Mouse (Mus musculus): ENCODE measurements around the gene Chd6.

Gene Chd6

DNA sequence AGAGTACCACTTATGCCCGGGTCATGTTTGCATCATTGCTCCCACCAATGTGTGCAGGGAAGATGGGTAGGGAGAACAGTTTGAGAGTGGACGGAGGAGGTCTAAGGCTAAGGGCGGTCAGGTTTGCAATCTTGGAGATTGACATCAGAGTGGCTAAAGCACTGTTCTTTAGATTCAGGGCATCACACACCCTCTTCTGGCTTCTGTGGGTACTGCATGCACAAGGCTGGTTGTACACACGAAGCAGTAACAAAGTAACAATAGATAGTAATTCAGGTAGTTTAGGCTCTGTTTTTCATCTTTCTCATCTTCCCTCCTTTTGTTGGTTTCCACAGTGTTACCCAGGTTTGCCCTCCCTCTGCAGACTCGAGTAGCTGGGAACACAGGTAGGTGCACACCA, 177.5 kb downstream of the Chd6 start:
- no peak for DNase-seq (ENCODE audit: low spot score)

DNA sequence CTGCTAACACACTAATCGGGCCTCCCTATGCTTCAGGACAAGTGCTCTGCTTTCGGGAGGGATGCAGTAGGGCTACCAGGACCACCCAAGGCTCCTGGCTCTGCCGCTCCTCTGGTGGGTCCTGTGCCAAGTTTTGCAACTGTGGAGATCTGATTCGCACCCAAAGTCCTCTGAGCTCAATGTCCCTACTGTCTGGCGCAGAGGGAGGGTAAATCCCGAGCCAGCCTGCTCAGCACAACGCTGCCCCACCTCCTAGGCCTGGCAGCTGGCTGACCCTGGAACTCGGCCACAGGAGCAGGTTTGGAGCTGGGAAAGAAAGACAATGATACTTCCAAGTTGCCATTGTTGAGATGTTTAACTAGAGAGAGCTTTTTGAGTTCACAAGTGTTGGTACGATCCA, 183.7 kb downstream of the Chd6 start:
- no peak for DNase-seq (ENCODE audit: low spot score)

DNA sequence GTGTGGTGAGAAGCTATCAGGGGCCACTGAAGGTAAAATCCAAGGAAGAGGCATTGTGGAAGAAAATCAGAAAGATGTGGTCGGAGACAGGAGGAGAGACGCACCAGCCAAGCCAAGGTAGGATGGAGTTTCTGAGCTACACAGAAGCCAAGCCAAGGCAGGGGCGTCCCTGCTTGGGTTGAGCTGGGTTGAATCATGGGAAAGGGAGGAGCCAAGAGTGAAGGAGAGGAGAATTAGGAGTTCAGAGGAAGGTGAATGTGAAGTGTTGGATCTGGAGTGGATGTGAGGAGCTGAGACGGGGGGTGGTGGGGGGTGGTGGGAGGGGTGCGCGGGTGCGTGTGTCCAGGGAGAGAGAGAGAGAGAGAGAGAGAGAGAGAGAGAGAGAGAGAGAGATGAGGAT, 187.6 kb downstream of the Chd6 start:
- no peak for DNase-seq (ENCODE audit: low spot score)

DNA sequence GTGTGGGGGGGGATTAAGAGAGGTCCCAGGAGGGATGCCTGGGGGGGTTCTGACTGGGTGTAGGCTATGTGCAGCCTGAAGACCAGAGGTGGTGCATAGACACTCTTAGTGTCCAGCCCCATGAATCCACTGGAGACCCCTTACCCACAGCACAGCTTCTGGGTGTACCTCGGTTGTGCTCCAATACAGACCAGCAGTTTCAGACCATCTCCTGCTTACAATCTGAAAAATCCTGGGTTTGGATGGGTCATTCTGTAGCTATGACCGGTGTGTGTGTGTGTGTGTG, 190.0 kb downstream of the Chd6 start:
- no peak for DNase-seq (ENCODE audit: low spot score)

DNA sequence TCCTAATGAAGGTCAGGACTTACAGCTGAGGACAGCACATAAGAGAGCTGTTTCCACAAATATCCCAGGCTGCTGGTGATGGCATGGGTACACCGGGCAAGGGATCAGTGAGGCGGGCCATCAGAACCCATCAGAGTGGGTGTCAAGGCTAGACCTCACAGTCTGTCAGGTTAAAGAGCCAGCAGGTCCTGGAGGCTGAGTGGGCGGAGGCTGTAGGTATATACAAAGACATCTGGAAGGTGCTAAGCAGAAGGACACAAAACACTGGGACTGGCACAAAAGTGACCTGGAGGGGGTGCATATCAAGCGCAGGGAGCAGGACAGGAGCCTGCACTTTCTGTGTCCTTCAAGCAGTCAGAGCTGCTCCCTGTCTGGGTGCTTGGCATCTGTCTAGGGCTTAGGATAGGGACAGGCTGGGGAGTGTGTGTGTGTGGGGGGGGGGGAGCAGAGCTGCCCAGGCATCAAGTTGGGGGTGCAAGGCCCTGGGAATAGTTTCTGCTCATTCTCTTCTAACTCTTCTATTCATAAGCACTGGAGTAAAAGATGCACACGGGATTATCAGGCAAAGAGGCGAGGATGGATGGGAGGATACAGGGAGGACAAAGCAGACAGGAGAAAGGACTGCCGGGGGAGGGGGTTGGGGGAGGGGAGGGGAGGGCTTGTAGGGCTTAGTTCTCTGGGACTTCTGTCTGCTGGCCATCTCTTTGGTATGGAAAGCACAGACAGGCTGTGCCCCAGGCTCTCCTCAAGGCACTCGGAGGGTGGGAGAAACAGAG, 190.5 kb downstream of the Chd6 start:
- no peak for DNase-seq (ENCODE audit: low spot score)

DNA sequence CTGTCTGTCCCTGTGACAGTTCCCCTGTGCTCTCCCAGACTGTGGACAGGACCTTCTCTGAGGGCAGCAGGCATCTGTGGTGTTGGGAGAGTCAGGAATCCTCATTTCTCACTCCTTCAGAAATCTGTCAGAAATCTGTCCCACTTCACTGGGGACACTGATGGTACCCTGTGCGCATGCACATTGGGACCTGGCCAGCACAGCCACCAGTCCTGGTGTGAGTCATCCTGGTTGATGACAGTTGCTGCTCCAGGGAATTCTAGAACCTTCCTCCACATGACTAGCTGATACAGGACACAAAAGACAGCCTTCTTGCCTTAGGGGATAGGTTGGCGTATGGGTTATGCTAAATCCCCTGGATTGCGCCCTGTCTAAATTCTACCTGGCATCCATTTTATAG, 191.6 kb downstream of the Chd6 start:
- no peak for DNase-seq (ENCODE audit: low spot score)

DNA sequence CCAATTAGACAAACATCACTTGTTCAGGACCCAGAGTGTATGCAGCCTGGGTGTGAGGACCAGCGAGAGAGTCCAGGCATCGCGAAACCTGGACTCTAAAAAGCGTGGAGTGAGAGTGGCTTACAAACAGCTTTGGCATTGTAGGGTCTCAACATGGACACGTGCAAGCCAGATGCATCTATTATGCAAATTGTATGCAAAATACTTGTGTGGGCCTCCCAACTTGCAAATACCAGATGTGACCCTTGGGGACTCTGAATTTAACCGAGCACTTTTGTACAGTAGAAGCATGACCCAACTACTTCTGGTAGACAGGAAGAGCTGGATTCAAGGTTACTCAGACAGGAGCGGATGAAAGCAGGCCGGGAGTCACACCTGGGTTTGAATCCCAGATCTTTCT, 192.2 kb downstream of the Chd6 start:
- no peak for DNase-seq (ENCODE audit: low spot score)

DNA sequence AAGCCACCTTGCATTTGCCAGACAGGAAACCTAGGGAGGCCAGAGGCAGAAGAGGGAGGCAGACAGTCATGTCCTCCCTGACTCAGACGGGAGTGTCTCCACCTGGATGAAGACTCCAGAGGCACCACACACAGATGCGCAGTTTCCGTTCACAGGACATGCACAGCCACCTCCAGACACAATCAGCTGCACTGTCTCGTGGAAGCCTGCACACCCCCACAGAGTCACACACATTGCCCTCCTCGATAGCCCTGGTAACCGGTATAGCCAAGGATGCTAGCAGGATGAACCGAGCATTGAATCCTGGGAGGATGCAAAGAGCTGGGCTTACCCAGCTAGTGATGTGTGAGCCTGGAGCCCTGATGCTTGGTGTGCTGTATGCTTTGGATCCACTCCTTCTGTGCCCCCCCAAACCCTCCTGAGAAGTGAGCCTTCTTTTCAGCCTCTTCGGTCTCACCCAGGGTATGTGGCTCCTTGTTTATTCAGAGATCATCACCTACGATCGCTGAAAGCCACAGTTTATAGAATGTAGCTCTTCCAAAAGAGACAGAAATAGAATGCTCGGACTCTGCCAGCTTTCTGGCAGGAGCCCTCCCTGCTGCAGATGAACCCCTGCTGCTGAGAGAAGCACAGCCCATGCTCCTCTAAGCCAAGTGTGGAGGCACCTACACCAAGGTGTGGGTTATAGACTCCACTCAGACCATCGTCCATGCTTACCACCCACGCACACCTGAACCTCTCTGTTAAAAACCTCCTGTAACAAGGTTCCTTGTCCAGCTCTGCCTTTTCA, 192.9 kb downstream of the Chd6 start:
- DNase-seq (ENCODE audit: low spot score), result no peak

DNA sequence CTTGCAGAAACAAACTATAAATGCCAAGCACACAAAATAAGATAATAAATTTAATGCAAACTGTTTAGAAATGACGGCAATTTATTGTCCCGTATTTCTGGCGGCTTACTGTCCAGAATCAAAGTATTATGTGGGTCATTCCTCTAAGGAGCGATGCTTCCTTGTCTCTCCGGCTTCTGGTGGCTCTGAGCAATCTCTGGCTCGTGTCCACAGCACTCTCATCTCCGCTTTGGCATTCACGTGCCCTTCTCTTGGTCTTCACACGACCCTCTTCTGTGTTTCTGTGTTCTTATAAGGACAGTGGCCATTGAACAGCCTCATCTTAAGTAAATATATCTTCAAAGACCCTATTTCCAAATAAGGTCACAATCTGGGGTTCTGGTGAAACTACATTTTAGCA, 194.2 kb downstream of the Chd6 start:
- no peak for DNase-seq (ENCODE audit: low spot score)

DNA sequence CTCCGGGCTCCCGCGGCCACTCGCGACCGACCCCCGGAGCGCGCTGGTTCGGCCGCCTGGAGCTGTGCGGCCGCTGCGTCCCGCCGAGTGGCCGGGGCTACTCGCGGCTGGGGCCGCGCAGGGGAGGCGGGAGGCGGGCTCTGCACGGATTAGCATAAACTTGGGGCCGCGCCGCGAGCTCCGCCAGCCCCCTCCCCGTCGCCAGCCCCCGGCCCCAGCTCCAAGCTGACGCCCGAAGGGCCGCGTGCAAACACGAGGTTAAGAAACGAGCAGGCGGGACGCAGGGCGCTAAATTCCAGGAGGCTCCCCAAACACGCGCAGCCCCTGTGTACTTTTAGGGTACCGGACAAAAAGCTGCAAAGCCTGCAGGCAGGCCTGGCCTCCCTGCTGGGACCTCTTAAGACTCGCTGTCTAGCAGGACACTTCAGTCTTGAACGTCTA, 196.6 kb downstream of the Chd6 start, which contains the start of gene Emilin3:
TSS of gene Emilin3 (minus strand) at position 98 of the 441 bp plus-strand sequence.
- no peak for DNase-seq (ENCODE audit: low spot score)

DNA sequence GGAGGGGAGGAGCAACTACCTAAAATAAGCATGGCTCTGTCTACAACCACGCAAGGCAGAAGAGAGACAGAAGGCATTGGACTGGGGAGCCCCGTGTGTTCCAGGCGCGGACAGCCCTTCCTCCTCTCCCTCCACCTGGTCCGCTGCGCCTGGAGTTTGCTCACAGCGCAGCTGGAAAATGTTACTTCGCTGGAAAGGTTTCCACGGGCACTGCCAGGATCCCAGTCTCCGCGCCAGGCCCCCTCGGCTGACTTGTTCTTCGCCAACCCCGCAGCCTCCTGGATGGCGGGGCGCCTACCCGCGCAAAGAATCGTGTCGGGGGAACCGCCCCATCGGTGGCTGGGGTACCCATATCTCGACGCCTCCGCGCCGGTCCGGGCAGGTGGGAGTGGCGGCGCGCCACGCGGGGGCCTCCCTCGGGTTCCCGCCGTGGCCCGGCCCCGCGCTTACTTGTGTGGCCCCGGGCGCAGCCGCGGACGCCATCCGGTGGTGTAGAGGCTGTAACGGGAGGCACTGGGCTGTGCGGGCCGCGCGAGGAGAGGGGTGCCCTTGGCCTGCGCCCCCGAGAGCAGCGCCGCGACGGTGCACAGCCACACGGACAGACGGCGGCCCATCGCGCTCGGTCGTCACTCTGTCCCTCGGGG, 197.2 kb downstream of the Chd6 start:
- no peak for DNase-seq (ENCODE audit: low spot score)

DNA sequence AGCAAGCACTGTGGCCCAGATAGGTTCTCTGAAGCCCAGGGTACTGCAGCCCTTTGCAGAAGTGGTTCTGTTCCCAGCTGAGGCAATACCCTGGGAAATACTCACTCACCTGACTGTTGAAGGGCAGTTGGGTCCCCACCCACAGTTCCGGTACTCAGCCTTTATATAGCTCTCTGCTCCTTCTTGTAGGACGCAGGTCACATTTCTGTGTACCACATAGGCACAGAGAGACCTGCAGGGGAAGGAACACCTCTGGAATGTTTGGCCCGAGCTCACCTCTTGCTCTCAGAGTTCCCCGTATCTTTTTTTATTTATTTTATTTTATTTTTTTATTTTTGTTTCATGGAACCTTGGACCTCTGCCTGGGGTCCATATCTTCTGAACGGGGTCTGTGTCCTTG, 198.2 kb downstream of the Chd6 start:
- no peak for DNase-seq (ENCODE audit: low spot score)

DNA sequence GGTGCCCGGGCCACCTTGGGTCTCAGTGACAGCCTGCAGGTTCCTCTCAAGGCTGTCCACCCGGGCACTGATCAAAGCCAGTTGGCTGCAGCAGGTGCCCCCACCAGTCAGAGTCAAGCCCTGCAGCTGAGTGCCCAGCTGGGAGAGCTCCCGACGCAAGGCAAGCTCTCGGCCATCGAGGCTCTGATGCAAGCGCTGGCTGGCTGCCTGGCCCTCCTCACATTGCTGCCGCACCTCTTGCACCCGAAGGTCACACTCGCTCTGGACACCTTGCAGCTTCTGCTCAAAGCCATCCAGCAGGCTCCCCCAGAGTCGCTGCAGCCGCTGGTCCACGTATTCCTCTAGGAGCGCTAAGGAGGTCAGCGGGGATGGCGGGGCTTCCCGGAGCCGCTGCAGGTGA, 200.3 kb downstream of the Chd6 start:
- DNase-seq (ENCODE audit: low spot score), result no peak

DNA sequence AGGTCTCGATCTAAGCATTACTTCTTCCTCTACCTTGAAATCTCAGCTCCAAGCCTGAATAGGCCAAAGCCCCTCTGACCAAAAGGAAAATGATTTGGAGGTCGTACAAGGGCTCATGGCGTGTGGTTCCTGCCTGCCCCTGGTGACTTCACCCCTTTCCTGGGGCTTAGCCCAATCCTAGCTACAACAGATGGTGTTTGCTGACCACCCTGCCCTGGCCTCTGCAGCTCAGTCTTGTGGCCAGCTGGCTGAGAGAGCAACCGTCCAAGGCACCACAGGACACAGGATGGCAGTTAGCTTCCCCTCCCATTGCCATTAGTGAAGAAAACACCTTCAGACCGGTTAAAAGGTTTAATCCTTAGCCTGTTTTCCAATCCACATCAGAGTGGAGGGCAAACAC, 202.8 kb downstream of the Chd6 start:
- DNase-seq (ENCODE audit: low spot score), result no peak

DNA sequence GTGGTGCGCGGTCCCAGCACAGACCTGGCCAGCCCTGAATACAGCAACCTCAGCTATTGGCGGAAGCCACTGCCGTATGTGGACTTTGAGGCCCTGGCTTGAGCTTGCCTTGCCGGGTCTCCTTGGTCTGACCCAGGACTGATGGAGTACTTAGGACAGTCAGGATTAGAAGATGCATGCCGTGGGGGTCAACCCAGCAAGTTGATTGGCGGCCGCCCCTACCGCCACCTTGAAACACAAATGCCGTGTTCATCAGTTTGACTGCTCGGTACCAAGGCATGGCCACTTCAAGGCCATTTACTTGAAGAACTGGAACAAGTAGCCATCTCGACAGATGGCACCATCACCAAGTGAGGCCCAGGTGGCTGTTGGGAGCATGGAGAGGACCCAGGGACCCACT, 203.6 kb downstream of the Chd6 start:
- no peak for DNase-seq (ENCODE audit: low spot score)

DNA sequence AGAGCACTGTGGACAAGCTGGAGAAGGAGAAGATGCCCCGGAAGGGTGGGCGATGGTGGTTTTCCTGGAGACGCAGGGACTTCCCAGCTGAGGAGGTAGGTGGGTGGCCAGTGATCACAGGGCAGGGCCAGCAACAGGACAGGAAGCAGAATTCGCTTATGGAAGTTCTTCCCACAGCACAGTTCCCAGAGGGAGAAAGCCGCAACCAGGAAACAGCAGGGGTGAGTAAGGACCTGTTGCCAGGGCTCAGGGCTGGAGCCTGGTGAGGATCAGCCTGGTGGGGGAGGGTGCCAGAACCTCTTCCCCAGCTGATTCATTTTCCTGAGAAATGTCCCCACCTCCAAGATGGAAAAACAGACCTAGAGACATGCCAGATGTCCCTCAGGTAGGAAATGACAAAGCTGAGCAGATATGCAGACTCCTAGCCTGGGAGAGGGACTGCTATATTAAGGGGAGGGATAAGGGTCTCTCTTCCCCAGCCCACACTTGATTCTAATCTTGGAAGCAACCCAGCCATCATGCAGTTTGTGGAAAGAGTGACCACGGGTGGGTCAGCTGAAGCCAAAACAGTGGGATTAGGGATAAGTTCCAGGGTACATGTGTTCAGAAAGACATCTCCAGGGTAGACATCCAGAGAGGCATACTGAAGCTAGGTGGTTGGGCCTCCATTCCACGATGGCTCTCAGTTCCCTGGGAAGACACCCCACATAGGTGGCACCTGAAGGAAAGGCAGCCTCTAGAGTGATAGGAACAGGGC, 207.0 kb downstream of the Chd6 start:
- DNase-seq (ENCODE audit: low spot score), result no peak
